Mouse (Mus musculus): ENCODE results near the gene Ripk1. TPM values are rescaled to one million over a fixed set of nuclear protein-coding genes. Genes with fewer than 3 reads are reported as not detected.
"Not testable (repeated sequence)": the region's sequence is repeated elsewhere in the genome, so short reads cannot be mapped to it uniquely, and the experiment has no call there.

Gene Ripk1
- polyA plus RNA-seq, 1 experiment from 2014 or later = 8.2 TPM

DNA sequence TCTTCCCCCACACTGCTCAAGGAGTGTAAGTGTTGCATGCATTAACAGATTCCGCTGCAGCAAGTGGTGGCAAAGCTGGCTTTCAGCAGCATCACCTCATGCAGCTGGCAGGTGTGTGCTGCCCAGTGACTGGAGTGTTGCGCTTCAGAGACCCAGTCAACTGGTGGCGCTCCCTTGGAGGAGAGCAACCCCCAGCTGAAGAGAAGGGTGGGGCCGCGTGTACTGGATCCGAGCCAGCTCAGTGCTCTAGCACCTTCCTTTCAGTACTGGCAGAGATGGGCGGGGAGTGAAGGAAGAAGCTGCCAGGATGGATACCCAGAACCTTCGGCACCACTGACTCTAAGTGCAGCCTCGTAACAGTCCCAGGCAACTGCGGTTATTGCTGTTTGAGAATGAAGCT is 60.3 kb downstream of the Ripk1 start:
- Histone ChIP-seq H3K27ac (ENCODE audit: low read depth, low read length) (no peak overlapping the region), H3K9ac (ENCODE audit: low read length) (no peak overlapping the region), H3K9me3 (ENCODE audit: control insufficient read depth, low read length) (no peaks in the 10 kb centered on the region), H3K4me2 (ENCODE audit: low read depth) (no peak overlapping the region), H3K27me3 (ENCODE audit: control insufficient read depth, insufficient read depth, low read length) (no peaks in the 10 kb centered on the region), H3K4me1 (ENCODE audit: control insufficient read depth, insufficient read depth, low read length) (no peaks in the 10 kb centered on the region), H3K4me3 (ENCODE audit: low read depth, low read length) (no peak overlapping the region), H3K36me3 (ENCODE audit: control insufficient read depth, insufficient read depth, low read length) (no peaks in the 10 kb centered on the region)
- no peak for DNase-seq (ENCODE audit: low spot score)
- ATAC-seq (ENCODE audit: insufficient read depth, low FRiP score, low TSS enrichment) = no peak
- 92% methylated on average over 10 of the region's 10 CpGs for WGBS

GRCm38 (mm10) chr13:34066351-34066750 is 64.2 kb downstream of the Ripk1 start:
- H3K4me3 ChIP-seq (ENCODE audit: low read depth, low read length) = no peak overlapping the region
- H3K36me3 ChIP-seq (ENCODE audit: control insufficient read depth, insufficient read depth, low read length) = no peaks in the 10 kb centered on the region
- no peak for ATAC-seq (ENCODE audit: insufficient read depth, low FRiP score, low TSS enrichment)
- no peak for DNase-seq (ENCODE audit: low spot score)
- no peak overlapping the region for H3K9ac ChIP-seq (ENCODE audit: low read length)
- H3K27ac ChIP-seq (ENCODE audit: low read depth, low read length) = no peak overlapping the region
- H3K4me2 ChIP-seq (ENCODE audit: low read depth) = no peak overlapping the region
- H3K4me1 ChIP-seq (ENCODE audit: control insufficient read depth, insufficient read depth, low read length) = peaks cover 14% of the 10 kb centered on the region
- no peaks in the 10 kb centered on the region for H3K27me3 ChIP-seq (ENCODE audit: control insufficient read depth, insufficient read depth, low read length)
- H3K9me3 ChIP-seq (ENCODE audit: control insufficient read depth, low read length) = no peaks in the 10 kb centered on the region
- WGBS = 57% methylated on average over 1 of the region's 1 CpGs

DNA sequence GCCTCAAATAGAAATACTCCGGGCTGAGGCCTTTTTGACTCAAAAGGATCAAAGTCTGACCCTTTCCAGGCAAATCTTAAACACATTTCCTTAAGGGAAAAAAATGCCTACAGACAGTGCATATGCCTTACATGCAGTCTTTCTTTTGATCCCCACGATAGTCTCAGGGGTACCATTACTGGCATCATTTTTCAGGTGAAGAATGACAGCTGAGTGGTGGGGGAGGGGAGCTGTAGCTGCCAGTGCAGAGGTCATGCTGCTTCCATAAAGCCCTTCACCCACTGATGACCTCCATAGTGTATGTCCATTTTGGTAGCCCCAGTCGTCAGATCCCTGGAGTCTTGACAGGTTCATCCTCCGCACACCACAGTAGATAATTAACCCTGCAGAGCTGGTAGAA is 68.1 kb downstream of the Ripk1 start:
- H3K36me3 ChIP-seq (ENCODE audit: control insufficient read depth, insufficient read depth, low read length) = no peaks in the 10 kb centered on the region
- 40% methylated on average over 4 of the region's 4 CpGs for WGBS

DNA sequence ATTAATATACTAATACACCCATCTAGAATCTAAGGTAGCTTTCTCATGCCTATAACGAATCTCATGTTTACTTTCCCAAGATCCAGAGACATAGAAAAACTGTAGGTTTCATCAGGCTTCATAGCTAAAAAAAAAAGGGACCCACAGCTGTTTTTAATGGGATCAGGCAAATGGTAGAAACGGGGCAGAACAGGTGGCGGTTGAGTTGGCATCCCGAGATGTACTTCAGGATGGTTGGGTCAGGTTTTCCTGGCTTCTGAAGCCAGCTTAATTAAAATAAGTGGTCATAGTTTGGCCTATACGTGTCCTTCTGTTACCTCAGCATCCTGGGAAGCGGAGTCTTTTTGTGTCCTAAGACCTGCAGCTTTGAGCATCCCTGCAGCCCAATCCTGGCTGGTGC is 69.7 kb downstream of the Ripk1 start:
- no peak for ATAC-seq (ENCODE audit: insufficient read depth, low FRiP score, low TSS enrichment)
- no peak for DNase-seq (ENCODE audit: low spot score)
- WGBS = 90% methylated on average over 6 of the region's 6 CpGs
- no peaks in the 10 kb centered on the region for H3K9me3 ChIP-seq (ENCODE audit: control insufficient read depth, low read length)
- no peaks in the 10 kb centered on the region for H3K27me3 ChIP-seq (ENCODE audit: control insufficient read depth, insufficient read depth, low read length)
- no peak overlapping the region for H3K4me2 ChIP-seq (ENCODE audit: low read depth)
- no peak overlapping the region for H3K4me3 ChIP-seq (ENCODE audit: low read depth, low read length)
- H3K27ac ChIP-seq (ENCODE audit: low read depth, low read length) = no peak overlapping the region
- H3K4me1 ChIP-seq (ENCODE audit: control insufficient read depth, insufficient read depth, low read length) = peaks cover 19% of the 10 kb centered on the region
- no peak overlapping the region for H3K9ac ChIP-seq (ENCODE audit: low read length)
- no peaks in the 10 kb centered on the region for H3K36me3 ChIP-seq (ENCODE audit: control insufficient read depth, insufficient read depth, low read length)

More for the DNA sequence above, 68.1 kb downstream of the Ripk1 start:
- no peak for ATAC-seq (ENCODE audit: insufficient read depth, low FRiP score, low TSS enrichment)
- Histone ChIP-seq H3K9me3 (ENCODE audit: control insufficient read depth, low read length) (no peaks in the 10 kb centered on the region), H3K4me1 (ENCODE audit: control insufficient read depth, insufficient read depth, low read length) (peaks cover 14% of the 10 kb centered on the region), H3K4me2 (ENCODE audit: low read depth) (no peak overlapping the region), H3K4me3 (ENCODE audit: low read depth, low read length) (no peak overlapping the region), H3K9ac (ENCODE audit: low read length) (no peak overlapping the region), H3K27me3 (ENCODE audit: control insufficient read depth, insufficient read depth, low read length) (no peaks in the 10 kb centered on the region), H3K27ac (ENCODE audit: low read depth, low read length) (0 out of 2 replicates have a peak overlapping the region, but pooled peaks have one; percentile 20)
- peak; percentile 36 for DNase-seq (ENCODE audit: low spot score)

GRCm38 (mm10) chr13:34072847-34073246 is 70.7 kb downstream of the Ripk1 start:
- no peak for DNase-seq (ENCODE audit: low spot score)
- no peaks in the 10 kb centered on the region for H3K36me3 ChIP-seq (ENCODE audit: control insufficient read depth, insufficient read depth, low read length)
- no peaks in the 10 kb centered on the region for H3K27me3 ChIP-seq (ENCODE audit: control insufficient read depth, insufficient read depth, low read length)
- no peak overlapping the region for H3K4me2 ChIP-seq (ENCODE audit: low read depth)
- no peaks in the 10 kb centered on the region for H3K9me3 ChIP-seq (ENCODE audit: control insufficient read depth, low read length)
- peaks cover 24% of the 10 kb centered on the region for H3K4me1 ChIP-seq (ENCODE audit: control insufficient read depth, insufficient read depth, low read length)
- 67% methylated on average over 3 of the region's 3 CpGs for WGBS
- no peak overlapping the region for H3K9ac ChIP-seq (ENCODE audit: low read length)
- no peak for ATAC-seq (ENCODE audit: insufficient read depth, low FRiP score, low TSS enrichment)
- no peak overlapping the region for H3K27ac ChIP-seq (ENCODE audit: low read depth, low read length)
- no peak overlapping the region for H3K4me3 ChIP-seq (ENCODE audit: low read depth, low read length)

- not testable (repeated sequence) for H3K27me3 ChIP-seq (ENCODE audit: control insufficient read depth, insufficient read depth, low read length); H3K4me2 ChIP-seq (ENCODE audit: low read depth); H3K4me3 ChIP-seq (ENCODE audit: low read depth, low read length); H3K9ac ChIP-seq (ENCODE audit: low read length); H3K9me3 ChIP-seq (ENCODE audit: control insufficient read depth, low read length); H3K27ac ChIP-seq (ENCODE audit: low read depth, low read length); ATAC-seq (ENCODE audit: insufficient read depth, low FRiP score, low TSS enrichment); DNase-seq (ENCODE audit: low spot score); H3K36me3 ChIP-seq (ENCODE audit: control insufficient read depth, insufficient read depth, low read length)
- 98% methylated on average over 8 of the region's 17 CpGs for WGBS
- H3K4me1 ChIP-seq (ENCODE audit: control insufficient read depth, insufficient read depth, low read length) = peaks cover 26% of the 10 kb centered on the region
Observed at GRCm38 (mm10) chr13:34074441-34074840, 72.3 kb downstream of the Ripk1 start.

GRCm38 (mm10) chr13:34075893-34076292 is 73.7 kb downstream of the Ripk1 start:
- not testable (repeated sequence) for H3K4me3 ChIP-seq (ENCODE audit: low read depth, low read length); H3K9me3 ChIP-seq (ENCODE audit: control insufficient read depth, low read length); H3K36me3 ChIP-seq (ENCODE audit: control insufficient read depth, insufficient read depth, low read length); H3K9ac ChIP-seq (ENCODE audit: low read length); DNase-seq (ENCODE audit: low spot score); ATAC-seq (ENCODE audit: insufficient read depth, low FRiP score, low TSS enrichment); H3K27ac ChIP-seq (ENCODE audit: low read depth, low read length); H3K27me3 ChIP-seq (ENCODE audit: control insufficient read depth, insufficient read depth, low read length)
- WGBS = 84% methylated on average over 6 of the region's 6 CpGs
- Histone ChIP-seq H3K4me2 (ENCODE audit: low read depth) (peak overlapping the region; percentile 74), H3K4me1 (ENCODE audit: control insufficient read depth, insufficient read depth, low read length) (peaks cover 15% of the 10 kb centered on the region)

- Histone ChIP-seq H3K36me3 (ENCODE audit: control insufficient read depth, insufficient read depth, low read length) (no peaks in the 10 kb centered on the region), H3K4me2 (ENCODE audit: low read depth) (peak overlapping the region; percentile 74), H3K4me1 (ENCODE audit: control insufficient read depth, insufficient read depth, low read length) (peaks cover 15% of the 10 kb centered on the region), H3K9ac (ENCODE audit: low read length) (peak overlapping the region; percentile 66), H3K9me3 (ENCODE audit: control insufficient read depth, low read length) (no peaks in the 10 kb centered on the region), H3K27ac (ENCODE audit: low read depth, low read length) (peak overlapping the region; percentile 37), H3K27me3 (ENCODE audit: control insufficient read depth, insufficient read depth, low read length) (no peaks in the 10 kb centered on the region), H3K4me3 (ENCODE audit: low read depth, low read length) (peak overlapping the region; percentile 58)
- 50% methylated on average over 20 of the region's 20 CpGs for WGBS
- ATAC-seq (ENCODE audit: insufficient read depth, low FRiP score, low TSS enrichment) (peak; percentile 67), DNase-seq (ENCODE audit: low spot score) (peak; percentile 64)
Observed at GRCm38 (mm10) chr13:34076561-34077491, 74.7 kb downstream of the Ripk1 start.
